Mouse (Mus musculus): ENCODE measurements around the gene Ptch2. TPM values are rescaled to one million over a fixed set of nuclear protein-coding genes. Genes with fewer than 3 reads are reported as not detected.

Ptch2 gene
- 7.7 and 9.0 TPM in 2 replicates for polyA plus RNA-seq (2015; fragmentation: Nextera tagmentation; extraction: Ambion mirVana)

DNA sequence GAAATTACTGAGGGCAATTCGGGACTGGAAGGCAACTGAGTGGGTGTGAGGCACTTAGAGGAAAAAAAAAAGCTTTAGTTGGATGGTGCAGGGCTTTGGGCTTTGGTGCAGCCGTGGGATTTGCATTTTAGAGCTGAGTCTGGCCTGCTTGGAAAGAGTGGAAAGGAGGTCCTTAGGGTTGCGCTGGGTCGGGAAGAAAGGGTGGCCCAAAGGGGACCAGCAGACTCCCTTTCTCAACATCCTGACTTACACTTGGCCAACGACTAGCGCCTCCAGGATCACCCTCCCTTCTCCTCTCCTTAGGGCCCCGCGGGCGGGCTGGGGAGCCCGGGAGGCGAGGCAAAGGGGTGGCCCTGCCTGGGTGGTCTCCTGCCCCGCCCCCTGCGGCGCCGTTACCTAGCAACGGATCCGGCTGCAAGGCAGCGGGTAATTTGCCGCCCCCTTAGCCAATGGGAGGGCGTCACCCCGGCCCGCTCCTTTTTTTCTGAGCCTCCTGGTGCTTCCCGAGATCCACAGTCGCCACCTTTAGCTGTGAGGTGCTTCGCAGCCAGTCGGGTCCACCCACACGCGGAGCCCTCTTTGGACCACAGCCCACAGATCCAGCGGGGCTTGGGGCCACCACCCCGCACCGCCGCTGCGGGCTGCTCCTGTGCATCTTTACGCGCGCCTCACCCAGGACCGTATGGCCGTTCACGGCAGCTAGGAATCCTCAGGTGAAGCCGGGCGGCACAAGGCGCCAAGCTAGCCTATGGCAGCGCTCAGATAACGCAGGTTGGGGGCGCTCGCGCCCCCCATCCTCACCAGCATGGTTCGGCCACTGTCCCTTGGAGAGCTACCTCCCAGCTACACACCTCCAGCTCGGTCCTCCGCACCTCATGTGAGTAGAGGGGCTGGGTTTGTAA, at the start of gene Ptch2:
Gene Ptch2, plus strand, starts transcription at position 525 of the 902 bp plus-strand sequence.
- peak within 1 kb of the TSS; percentile 72 for H3K9ac ChIP-seq
- H3K9me3 ChIP-seq = no peaks in the 10 kb centered on the region
- H3K4me3 ChIP-seq = peak within 1 kb of the TSS; percentile 71
- ATAC-seq (replicated peaks) = peak; percentile 91
- no peaks in the 10 kb centered on the region for H3K27me3 ChIP-seq (replicated peaks)
- H3K27ac ChIP-seq = peak within 1 kb of the TSS; percentile 75
- peaks cover 21% of the 10 kb centered on the region for H3K4me1 ChIP-seq
- no peaks in the 10 kb centered on the region for H3K36me3 ChIP-seq (replicated peaks)
- peak within 1 kb of the TSS; percentile 93 for H3K4me2 ChIP-seq
- under 1% methylated on average over 45 of the region's 50 CpGs for WGBS

DNA sequence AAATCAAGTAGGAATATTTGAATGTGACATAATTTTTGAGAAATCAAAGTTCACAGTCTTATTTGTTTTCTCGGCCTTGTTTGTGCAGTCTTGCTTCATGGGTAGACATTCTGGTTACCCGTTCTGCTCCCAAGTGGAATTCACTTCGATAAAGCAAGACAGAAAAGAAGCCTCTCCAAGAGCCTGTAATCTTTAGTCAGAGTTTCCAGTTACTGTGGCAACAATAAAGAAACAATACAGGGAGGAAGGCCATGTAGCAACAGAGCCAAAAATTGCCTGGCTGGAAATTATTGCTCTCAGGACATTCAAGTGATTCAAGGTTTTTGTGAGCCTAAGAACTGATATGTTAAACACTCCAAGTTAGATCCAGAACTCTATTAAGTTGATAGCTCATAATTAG, 47.0 kb upstream of the Ptch2 start:
- ATAC-seq (replicated peaks) = no peak
- Histone ChIP-seq H3K9ac (no peak overlapping the region), H3K36me3 (replicated peaks) (no peaks in the 10 kb centered on the region), H3K4me2 (no peak overlapping the region), H3K4me3 (no peak overlapping the region), H3K4me1 (no peaks in the 10 kb centered on the region), H3K9me3 (no peaks in the 10 kb centered on the region), H3K27me3 (replicated peaks) (no peaks in the 10 kb centered on the region), H3K27ac (no peak overlapping the region)
- WGBS = 64% methylated on average over 3 of the region's 3 CpGs

DNA sequence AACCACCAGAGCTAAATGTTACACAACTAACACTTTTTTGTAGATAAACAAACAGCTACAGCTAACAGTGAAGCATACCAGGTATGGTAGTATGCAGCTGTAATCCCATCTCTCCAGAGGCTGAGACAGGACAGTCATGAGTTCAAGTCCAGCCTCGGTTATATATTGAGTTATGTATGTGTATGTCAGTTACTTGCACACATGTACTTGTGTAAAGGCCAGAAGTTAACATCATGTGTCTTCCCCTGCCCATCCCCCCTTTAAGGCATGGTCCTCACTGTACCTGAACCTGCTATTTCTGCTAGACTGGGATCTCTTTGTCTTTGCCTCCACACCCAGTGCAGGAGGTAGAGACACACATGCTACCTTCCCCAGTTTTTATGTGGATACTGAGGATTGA, 46.4 kb upstream of the Ptch2 start:
- Histone ChIP-seq H3K27me3 (replicated peaks) (no peaks in the 10 kb centered on the region), H3K4me2 (no peak overlapping the region), H3K4me1 (no peaks in the 10 kb centered on the region), H3K4me3 (no peak overlapping the region), H3K9me3 (no peaks in the 10 kb centered on the region), H3K36me3 (replicated peaks) (no peaks in the 10 kb centered on the region), H3K9ac (no peak overlapping the region), H3K27ac (no peak overlapping the region)
- ATAC-seq (replicated peaks) = no peak
- WGBS = 92% methylated on average over 1 of the region's 1 CpGs

DNA sequence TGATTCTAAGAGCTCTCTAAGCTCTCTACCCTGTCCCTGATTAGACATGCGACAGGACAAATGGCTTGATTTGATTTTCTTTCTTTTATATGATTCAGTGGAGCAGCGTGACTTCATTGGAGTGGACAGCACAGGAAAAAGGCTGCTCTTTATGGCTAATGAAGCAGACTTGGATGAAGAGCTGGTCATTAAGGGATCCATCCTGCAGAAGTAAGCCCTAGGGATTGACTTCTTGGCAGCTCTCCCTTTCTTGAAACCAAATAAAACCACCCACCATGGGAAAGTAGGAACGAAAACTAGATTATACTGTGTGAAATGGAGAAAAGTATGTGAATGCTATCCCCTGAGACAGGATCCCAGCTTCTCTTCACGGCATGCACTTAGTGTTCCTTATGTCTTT, 43.2 kb upstream of the Ptch2 start:
- WGBS = 73% methylated on average over 4 of the region's 4 CpGs
- H3K4me1 ChIP-seq = no peaks in the 10 kb centered on the region
- ATAC-seq (replicated peaks) = no peak
- no peak overlapping the region for H3K4me3 ChIP-seq
- H3K27ac ChIP-seq = no peak overlapping the region
- H3K36me3 ChIP-seq (replicated peaks) = no peaks in the 10 kb centered on the region
- no peaks in the 10 kb centered on the region for H3K9me3 ChIP-seq
- H3K4me2 ChIP-seq = no peak overlapping the region
- H3K27me3 ChIP-seq (replicated peaks) = no peaks in the 10 kb centered on the region
- no peak overlapping the region for H3K9ac ChIP-seq

DNA sequence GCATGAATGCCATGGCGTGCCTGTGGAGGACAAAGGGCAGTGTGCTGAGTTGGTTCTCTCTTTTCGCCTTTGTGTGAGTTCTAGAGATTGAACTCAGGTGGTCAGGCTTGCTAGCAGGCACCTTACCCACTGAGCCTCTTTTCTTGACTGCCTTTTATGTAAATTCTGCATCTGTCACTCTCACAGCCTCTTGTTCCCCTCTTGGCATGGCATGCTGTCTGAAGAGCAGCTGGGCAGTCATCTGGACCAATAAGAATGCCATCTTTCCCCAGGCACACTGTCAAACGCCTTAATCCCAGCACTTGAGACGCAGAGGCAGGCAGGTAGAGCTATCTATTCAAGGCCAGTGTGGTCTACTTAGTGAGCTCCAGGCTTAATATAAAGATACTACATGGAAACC, 41.9 kb upstream of the Ptch2 start:
- Histone ChIP-seq H3K27ac (0 out of 2 replicates have a peak overlapping the region, but pooled peaks have one; percentile 6), H3K9me3 (no peaks in the 10 kb centered on the region), H3K4me1 (no peaks in the 10 kb centered on the region), H3K36me3 (replicated peaks) (no peaks in the 10 kb centered on the region), H3K4me3 (no peak overlapping the region), H3K9ac (no peak overlapping the region), H3K4me2 (no peak overlapping the region), H3K27me3 (replicated peaks) (0 out of 2 replicates have a peak, but pooled peaks cover 2% of the 10 kb centered on the region)
- no peak for ATAC-seq (replicated peaks)
- 57% methylated on average over 4 of the region's 4 CpGs for WGBS

DNA sequence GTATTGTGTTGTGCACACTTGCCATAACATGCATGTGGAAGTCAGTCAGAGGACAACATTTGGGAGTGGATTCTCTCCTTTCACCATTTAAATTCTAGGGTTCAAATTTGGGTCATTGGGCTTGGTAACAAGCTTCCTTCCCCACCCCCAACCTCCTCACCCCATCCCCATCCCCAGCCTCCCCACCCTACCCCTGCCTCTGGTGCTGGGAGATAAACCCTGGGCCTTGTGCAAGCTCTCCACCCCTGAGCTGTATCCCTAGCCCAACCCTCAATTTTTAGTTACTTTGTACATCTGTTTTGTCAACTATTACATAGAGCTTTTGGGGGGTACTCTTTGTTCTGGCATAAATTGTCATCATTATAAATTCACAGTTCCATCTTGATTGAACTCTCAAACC, 39.8 kb upstream of the Ptch2 start:
- Histone ChIP-seq H3K4me3 (no peak overlapping the region), H3K4me2 (no peak overlapping the region), H3K36me3 (replicated peaks) (no peaks in the 10 kb centered on the region), H3K9me3 (no peaks in the 10 kb centered on the region), H3K27ac (no peak overlapping the region), H3K27me3 (replicated peaks) (peaks cover 13% of the 10 kb centered on the region; the same call in 1 of the 2 replicates), H3K9ac (no peak overlapping the region), H3K4me1 (no peaks in the 10 kb centered on the region)
- ATAC-seq (replicated peaks) = no peak

DNA sequence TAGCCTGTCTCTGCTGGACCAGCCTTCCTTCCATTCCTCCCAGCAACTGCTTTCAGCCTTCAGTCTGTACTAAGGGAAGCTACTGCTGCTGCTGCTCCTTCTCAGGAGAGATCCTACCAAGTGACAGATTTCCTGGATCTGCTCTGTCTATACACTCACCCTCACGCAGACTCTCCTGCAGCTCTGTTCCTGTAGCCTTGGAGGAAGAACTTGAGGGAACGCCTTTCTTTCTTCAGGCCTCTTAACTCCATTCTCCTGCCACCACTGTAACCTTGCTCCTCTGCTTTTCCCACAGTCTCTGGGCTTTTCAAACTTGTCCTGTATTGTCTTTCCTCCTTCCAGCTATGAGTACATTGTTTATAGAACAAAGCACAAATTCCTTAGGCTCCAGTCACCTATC, 39.4 kb upstream of the Ptch2 start:
- Histone ChIP-seq H3K4me2 (no peak overlapping the region), H3K4me1 (no peaks in the 10 kb centered on the region), H3K4me3 (no peak overlapping the region), H3K9ac (no peak overlapping the region), H3K9me3 (no peaks in the 10 kb centered on the region), H3K36me3 (replicated peaks) (no peaks in the 10 kb centered on the region), H3K27me3 (replicated peaks) (peaks cover 15% of the 10 kb centered on the region; the same call in 1 of the 2 replicates), H3K27ac (no peak overlapping the region)
- 87% methylated on average over 2 of the region's 2 CpGs for WGBS
- ATAC-seq (replicated peaks) = no peak

DNA sequence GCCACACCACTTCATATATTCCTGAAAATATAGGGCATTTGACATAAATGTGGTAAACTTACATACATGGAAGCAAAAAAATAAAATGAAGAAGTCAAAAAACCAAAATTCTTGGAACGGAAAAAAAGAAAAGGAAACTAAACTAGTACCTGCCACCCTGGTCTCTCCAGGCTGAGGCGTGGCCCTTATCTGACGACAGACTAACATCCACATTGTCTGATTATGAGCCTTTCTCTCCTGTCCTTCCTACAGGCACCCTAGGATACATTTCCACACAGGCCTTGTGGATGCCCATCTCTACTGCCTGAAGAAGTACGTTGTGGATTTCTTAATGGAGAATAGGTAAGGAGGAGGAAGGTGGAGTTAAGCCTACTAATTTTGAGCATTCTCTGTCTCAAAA, 37.4 kb upstream of the Ptch2 start:
- no peak for ATAC-seq (replicated peaks)
- H3K4me3 ChIP-seq = no peak overlapping the region
- H3K27me3 ChIP-seq (replicated peaks) = peaks cover 18% of the 10 kb centered on the region; the same call in 1 of the 2 replicates
- no peak overlapping the region for H3K27ac ChIP-seq
- H3K36me3 ChIP-seq (replicated peaks) = no peaks in the 10 kb centered on the region
- no peak overlapping the region for H3K4me2 ChIP-seq
- H3K9ac ChIP-seq = no peak overlapping the region
- WGBS = 90% methylated on average over 4 of the region's 4 CpGs
- H3K4me1 ChIP-seq = no peaks in the 10 kb centered on the region
- H3K9me3 ChIP-seq = no peaks in the 10 kb centered on the region

DNA sequence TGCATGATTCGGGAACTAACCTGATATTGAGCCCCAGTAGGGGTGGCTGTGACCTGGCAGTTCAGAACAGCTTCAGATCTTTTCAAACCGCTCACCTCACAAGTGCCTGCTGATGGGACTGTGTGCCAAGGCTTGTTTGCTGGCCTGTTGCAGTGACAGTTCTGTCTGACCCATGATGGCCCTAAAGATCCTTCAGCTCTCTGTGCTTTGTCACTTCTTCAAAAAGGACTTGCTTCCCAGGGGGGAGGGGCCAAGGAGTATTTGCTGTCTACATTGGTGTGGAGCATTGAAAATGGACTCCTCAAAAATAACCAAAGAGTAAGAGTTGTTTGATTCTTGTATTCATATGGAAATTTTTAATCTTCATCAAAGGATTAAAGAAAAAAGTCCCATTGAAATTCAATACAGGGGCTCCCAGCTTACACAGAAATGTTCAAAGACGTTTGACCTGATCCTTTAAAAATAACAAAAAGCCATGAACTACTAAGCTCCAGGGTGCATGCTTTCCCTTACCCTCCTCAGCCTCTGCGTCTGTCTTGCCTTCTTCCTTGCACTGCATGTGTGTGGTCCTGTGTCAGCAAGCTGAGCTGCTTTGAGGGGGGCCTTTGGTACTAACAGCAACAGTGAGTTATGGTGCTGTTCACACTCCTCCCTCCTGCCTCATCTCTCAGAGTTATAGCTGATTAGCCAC, 33.0 kb upstream of the Ptch2 start:
- Histone ChIP-seq H3K4me2 (no peak overlapping the region), H3K4me1 (no peaks in the 10 kb centered on the region), H3K9ac (no peak overlapping the region), H3K27ac (no peak overlapping the region), H3K9me3 (no peaks in the 10 kb centered on the region), H3K4me3 (no peak overlapping the region), H3K27me3 (replicated peaks) (peaks cover 51% of the 10 kb centered on the region), H3K36me3 (replicated peaks) (peaks cover 15% of the 10 kb centered on the region)
- ATAC-seq (replicated peaks) = 0 out of 2 replicates have a peak, but pooled peaks have one; percentile 24
- WGBS = 15% methylated on average over 4 of the region's 4 CpGs

DNA sequence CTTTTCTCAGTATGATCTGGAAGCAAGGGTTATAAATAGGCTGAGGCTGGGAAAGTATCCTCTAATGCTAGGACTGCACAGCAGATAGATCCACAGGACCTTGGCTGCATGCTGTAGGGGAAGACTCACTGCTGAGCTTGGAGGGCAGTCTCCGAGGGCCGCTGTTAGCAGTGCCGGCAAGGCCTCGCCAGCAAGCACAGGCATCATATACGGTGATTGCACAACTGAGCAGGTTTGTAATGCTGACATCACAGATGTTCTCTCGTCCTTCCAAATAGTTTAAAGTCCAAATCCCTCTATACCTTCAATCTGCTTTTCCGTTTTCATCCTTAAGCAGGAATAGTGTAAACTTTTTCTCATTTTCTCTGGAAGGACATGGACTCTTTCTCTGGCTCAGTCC, 27.8 kb upstream of the Ptch2 start:
- 90% methylated on average over 7 of the region's 7 CpGs for WGBS
- Histone ChIP-seq H3K9ac (no peak overlapping the region), H3K27me3 (replicated peaks) (peaks cover 37% of the 10 kb centered on the region), H3K4me1 (no peaks in the 10 kb centered on the region), H3K4me3 (no peak overlapping the region), H3K9me3 (no peaks in the 10 kb centered on the region), H3K36me3 (replicated peaks) (peaks cover 29% of the 10 kb centered on the region), H3K4me2 (no peak overlapping the region), H3K27ac (no peak overlapping the region)
- no peak for ATAC-seq (replicated peaks)

DNA sequence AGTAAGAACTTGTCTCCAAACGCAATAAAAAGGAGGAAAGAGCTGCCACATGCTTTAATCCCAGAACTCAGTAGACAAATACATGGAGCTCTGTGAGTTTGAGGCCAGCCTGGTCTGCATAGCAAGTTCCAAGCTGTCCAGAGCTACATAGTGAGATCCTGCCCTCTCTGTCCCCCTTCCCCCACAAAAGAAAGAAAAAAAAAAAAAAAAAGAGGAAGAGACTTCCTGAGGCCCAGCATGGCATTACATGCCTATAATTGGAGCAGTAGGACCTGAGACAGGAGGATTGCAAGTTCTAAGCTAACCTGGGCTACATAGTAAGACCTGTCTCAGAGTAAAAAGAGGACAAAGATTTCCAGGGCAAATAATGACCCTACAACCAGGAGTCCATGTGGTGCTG, 26.2 kb upstream of the Ptch2 start:
- H3K27me3 ChIP-seq (replicated peaks) = peaks cover 23% of the 10 kb centered on the region
- no peak overlapping the region for H3K27ac ChIP-seq
- H3K9ac ChIP-seq = no peak overlapping the region
- no peak for ATAC-seq (replicated peaks)
- H3K4me1 ChIP-seq = no peaks in the 10 kb centered on the region
- WGBS = 96% methylated on average over 1 of the region's 1 CpGs
- peaks cover 29% of the 10 kb centered on the region for H3K36me3 ChIP-seq (replicated peaks)
- no peak overlapping the region for H3K4me3 ChIP-seq
- H3K4me2 ChIP-seq = no peak overlapping the region
- H3K9me3 ChIP-seq = no peaks in the 10 kb centered on the region

DNA sequence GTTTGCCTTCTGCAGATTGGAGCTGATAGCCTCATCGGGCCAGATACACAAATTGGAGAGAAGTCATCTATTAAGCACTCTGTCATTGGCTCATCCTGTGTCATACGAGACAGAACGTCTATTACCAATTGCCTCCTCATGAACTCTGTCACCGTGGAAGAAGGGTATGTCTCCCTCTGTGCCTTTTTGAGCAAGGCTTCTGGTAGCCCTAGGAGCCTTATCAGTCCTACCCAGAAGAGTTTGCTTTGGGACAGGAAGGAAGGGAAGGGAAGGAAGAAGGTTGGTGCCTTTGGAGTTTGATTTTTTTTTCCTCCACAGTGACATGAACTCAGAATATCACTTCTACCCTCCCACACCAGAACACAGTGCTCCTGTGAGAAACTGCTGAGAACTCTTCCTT, 25.3 kb upstream of the Ptch2 start:
- WGBS = 90% methylated on average over 4 of the region's 4 CpGs
- Histone ChIP-seq H3K4me2 (no peak overlapping the region), H3K4me3 (no peak overlapping the region), H3K27me3 (replicated peaks) (peaks cover 14% of the 10 kb centered on the region; the same call in 1 of the 2 replicates), H3K9ac (no peak overlapping the region), H3K4me1 (no peaks in the 10 kb centered on the region), H3K27ac (no peak overlapping the region), H3K9me3 (no peaks in the 10 kb centered on the region), H3K36me3 (replicated peaks) (peaks cover 26% of the 10 kb centered on the region)
- ATAC-seq (replicated peaks) = no peak

Measured in midbrain, embryonic 15.5 days (tissue).